Mouse (Mus musculus): ENCODE data around the gene Sept1.

- TF ChIP-seq POLR2A (IDR thresholded peaks at IDR 0.05; ENCODE audit: control insufficient read depth, low read depth, low read length) (no peak), CTCF (IDR thresholded peaks at IDR 0.05; ENCODE audit: control insufficient read depth, insufficient read depth, insufficient replicate concordance, low read depth, low read length) (no peak)
Measured at GRCm38 (mm10) chr7:127231376-127231775, 1.6 kb downstream of the Sept1 start.
